Mouse (Mus musculus) lung, embryonic 15.5 days (tissue): Measurements from ENCODE around the gene Lyrm9. TPM values are rescaled to one million over a fixed set of nuclear protein-coding genes. Genes with fewer than 3 reads are reported as not detected.
A peak's percentile ranks its signal among the peaks of the same experiment; 100 is the strongest.

Experiments
- ATAC-seq: fragments of 200-750 bp; cut with Nextera tagmentation; 2 replicates; pipeline ENCODE4 v1.8.0; 2017; ENCODE audit warnings: moderate number of reproducible peaks, borderline replicate concordance; ENCODE audit not compliant: low FRiP score, low TSS enrichment; ENCODE audit errors: extremely low read depth
- H3K27ac ChIP-seq: fragments of 300-500 bp; sonication (generic); 2 replicates; pipeline ENCODE4 v1.5.1; 2015; ENCODE audit warnings: moderate library complexity, mild to moderate bottlenecking, inconsistent platforms
- H3K27me3 ChIP-seq: fragments of 300-500 bp; sonication (generic); 2 replicates; pipeline ENCODE4 v1.6.1; 2015; ENCODE audit warnings: inconsistent platforms
- H3K36me3 ChIP-seq: fragments of 300-500 bp; sonication (generic); 2 replicates; pipeline ENCODE4 v1.6.1; 2015; ENCODE audit warnings: inconsistent platforms
- H3K4me1 ChIP-seq: fragments of 300-500 bp; sonication (generic); 2 replicates; pipeline ENCODE4 v1.6.1; 2015; ENCODE audit warnings: inconsistent platforms
- H3K4me2 ChIP-seq: fragments of 300-500 bp; sonication (generic); 2 replicates; pipeline ENCODE4 v1.6.1; 2015; ENCODE audit warnings: inconsistent platforms, mild to moderate bottlenecking, moderate library complexity
- H3K4me3 ChIP-seq: fragments of 300-500 bp; sonication (generic); 2 replicates; pipeline ENCODE4 v1.5.1; 2015; ENCODE audit warnings: mild to moderate bottlenecking, inconsistent platforms
- H3K9ac ChIP-seq: fragments of 300-500 bp; sonication (generic); 2 replicates; pipeline ENCODE4 v1.6.1; 2015; ENCODE audit warnings: inconsistent platforms
- H3K9me3 ChIP-seq: fragments of 300-500 bp; sonication (generic); 2 replicates; pipeline ENCODE4 v1.6.1; 2016; ENCODE audit warnings: inconsistent platforms
- WGBS: fragments of 180-500 bp; shearing (Covaris S2); methylation state at CpG from one replicate; pipeline ENCODE4 v1.1.7; 2015; 5-methylcytosine and 5-hydroxymethylcytosine counted together
- polyA plus RNA-seq: library from polyadenylated mRNA; unstranded; fragments of >200 nt; fragmentation: Nextera tagmentation; extraction: Ambion mirVana; gene quantifications from 2 replicates; pipeline ENCODE4 v1.2.1, GENCODE M21; 2015

Lyrm9 gene
- 15.5 and 15.9 TPM in 2 replicates for polyA plus RNA-seq

- Histone ChIP-seq H3K27ac (peak within 1 kb of the TSS; percentile 16; the same call in 1 of the 2 replicates), H3K27me3 (no peaks in the 10 kb centered on the region), H3K36me3 (no peaks in the 10 kb centered on the region), H3K4me3 (peak within 1 kb of the TSS; percentile 64), H3K9ac (peak within 1 kb of the TSS; percentile 67), H3K9me3 (no peaks in the 10 kb centered on the region), H3K4me1 (peaks cover 18% of the 10 kb centered on the region), H3K4me2 (peak within 1 kb of the TSS; percentile 80)
- under 1% methylated on average over 44 of the region's 51 CpGs for WGBS
- ATAC-seq: peak; percentile 93
Observed at GRCm38 (mm10) chr11:78826442-78827013, at the start of gene Lyrm9. Gene Lyrm9 (plus strand): TSS chr11:78826584.

- Histone ChIP-seq H3K36me3 (no peaks in the 10 kb centered on the region), H3K27me3 (no peaks in the 10 kb centered on the region), H3K4me2 (no peak overlapping the region), H3K4me3 (no peak overlapping the region), H3K4me1 (no peaks in the 10 kb centered on the region), H3K9ac (no peak overlapping the region), H3K27ac (no peak overlapping the region), H3K9me3 (no peaks in the 10 kb centered on the region)
- 56% methylated on average over 10 of the region's 10 CpGs for WGBS
- ATAC-seq: no peak
Observed at GRCm38 (mm10) chr11:78777851-78778680, 48.3 kb upstream of the Lyrm9 start.

DNA sequence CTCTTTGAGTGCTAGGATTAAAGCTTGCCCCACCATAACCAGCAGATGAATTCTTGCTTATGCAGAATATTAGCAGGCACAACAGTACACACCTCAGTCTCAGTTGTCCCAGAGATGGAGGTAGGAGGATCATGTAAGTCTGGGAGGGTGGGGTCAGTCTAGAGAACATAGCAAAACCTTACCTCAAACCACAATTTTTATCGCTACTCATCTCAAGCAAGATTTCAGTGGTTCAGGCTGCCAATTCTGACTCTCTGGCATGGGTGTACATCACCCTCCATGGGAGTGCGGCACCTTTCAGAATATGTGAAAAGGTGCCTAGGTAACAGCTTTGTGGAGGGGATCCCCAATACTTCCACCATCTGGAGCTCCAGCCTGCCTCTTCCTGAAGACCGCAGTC lies 46.4 kb upstream of the Lyrm9 start:
- no peak for ATAC-seq
- H3K27me3 ChIP-seq: no peaks in the 10 kb centered on the region
- H3K27ac ChIP-seq: no peak overlapping the region
- no peaks in the 10 kb centered on the region for H3K4me1 ChIP-seq
- no peak overlapping the region for H3K4me3 ChIP-seq
- H3K36me3 ChIP-seq: no peaks in the 10 kb centered on the region
- no peak overlapping the region for H3K9ac ChIP-seq
- WGBS: 95% methylated on average over 3 of the region's 3 CpGs
- no peak overlapping the region for H3K4me2 ChIP-seq
- no peaks in the 10 kb centered on the region for H3K9me3 ChIP-seq

GRCm38 (mm10) chr11:78780571-78780970 lies 45.8 kb upstream of the Lyrm9 start:
- Histone ChIP-seq H3K36me3 (no peaks in the 10 kb centered on the region), H3K9me3 (no peaks in the 10 kb centered on the region), H3K4me1 (no peaks in the 10 kb centered on the region), H3K27me3 (no peaks in the 10 kb centered on the region), H3K4me2 (no peak overlapping the region), H3K27ac (no peak overlapping the region), H3K9ac (no peak overlapping the region), H3K4me3 (no peak overlapping the region)
- WGBS: 69% methylated on average over 3 of the region's 3 CpGs
- no peak for ATAC-seq

DNA sequence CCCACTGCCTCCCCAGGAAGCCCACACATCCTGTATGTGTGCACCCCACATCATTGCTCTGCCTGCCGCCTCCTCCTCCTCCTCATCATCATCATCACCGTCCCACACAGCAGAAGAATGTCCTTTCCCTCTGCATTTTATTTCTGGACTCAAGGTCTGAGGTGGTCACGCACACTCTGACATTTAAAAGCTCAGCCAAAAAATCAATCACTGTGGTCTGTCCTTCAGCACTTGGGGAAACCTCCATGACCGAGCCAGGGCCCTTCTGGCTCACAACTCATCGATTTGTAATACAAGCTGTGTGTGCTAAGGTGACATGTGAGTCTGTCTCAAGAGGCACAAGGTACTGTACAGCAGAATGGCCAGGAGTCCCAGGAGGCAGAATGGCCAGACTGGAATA lies 44.1 kb upstream of the Lyrm9 start:
- 66% methylated on average over 5 of the region's 5 CpGs for WGBS

GRCm38 (mm10) chr11:78782791-78783347 lies 43.5 kb upstream of the Lyrm9 start:
- no peak overlapping the region for H3K9ac ChIP-seq
- H3K36me3 ChIP-seq: no peaks in the 10 kb centered on the region
- H3K4me2 ChIP-seq: no peak overlapping the region
- ATAC-seq: no peak
- no peaks in the 10 kb centered on the region for H3K27me3 ChIP-seq
- WGBS: 71% methylated on average over 9 of the region's 9 CpGs
- no peaks in the 10 kb centered on the region for H3K9me3 ChIP-seq
- no peak overlapping the region for H3K4me3 ChIP-seq
- H3K27ac ChIP-seq: no peak overlapping the region
- H3K4me1 ChIP-seq: no peaks in the 10 kb centered on the region

More for the DNA sequence above, 44.1 kb upstream of the Lyrm9 start:
- no peaks in the 10 kb centered on the region for H3K4me1 ChIP-seq
- no peaks in the 10 kb centered on the region for H3K27me3 ChIP-seq
- H3K4me3 ChIP-seq: no peak overlapping the region
- H3K9me3 ChIP-seq: no peaks in the 10 kb centered on the region
- no peaks in the 10 kb centered on the region for H3K36me3 ChIP-seq
- H3K4me2 ChIP-seq: no peak overlapping the region
- H3K27ac ChIP-seq: no peak overlapping the region
- no peak for ATAC-seq
- H3K9ac ChIP-seq: no peak overlapping the region

DNA sequence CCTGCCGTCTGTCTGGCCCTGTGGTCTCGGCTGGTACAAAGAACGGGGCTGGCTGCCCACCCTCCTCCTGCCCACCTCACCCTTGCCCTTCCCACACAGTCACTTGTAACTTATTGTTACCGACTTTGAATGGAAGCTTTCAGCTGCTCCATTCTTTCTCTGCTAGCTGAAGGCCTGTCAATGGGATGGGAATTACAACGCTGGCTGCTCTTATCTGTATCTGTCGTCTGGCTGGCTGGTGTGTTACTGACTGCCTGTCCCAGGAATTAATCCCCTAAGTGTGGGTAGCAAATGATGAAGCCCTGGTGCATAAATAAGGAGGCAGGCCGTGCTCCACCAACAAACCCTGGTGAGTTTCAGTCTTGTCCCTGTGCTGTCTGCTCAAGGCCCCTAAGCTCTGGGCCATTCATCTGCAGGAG lies 40.4 kb upstream of the Lyrm9 start:
- 16% methylated on average over 7 of the region's 7 CpGs for WGBS
- Histone ChIP-seq H3K27ac (no peak overlapping the region), H3K36me3 (no peaks in the 10 kb centered on the region), H3K4me2 (no peak overlapping the region), H3K4me1 (no peaks in the 10 kb centered on the region; the same call in 1 of the 2 replicates), H3K9me3 (no peaks in the 10 kb centered on the region), H3K27me3 (no peaks in the 10 kb centered on the region), H3K4me3 (no peak overlapping the region), H3K9ac (no peak overlapping the region)
- ATAC-seq: no peak

DNA sequence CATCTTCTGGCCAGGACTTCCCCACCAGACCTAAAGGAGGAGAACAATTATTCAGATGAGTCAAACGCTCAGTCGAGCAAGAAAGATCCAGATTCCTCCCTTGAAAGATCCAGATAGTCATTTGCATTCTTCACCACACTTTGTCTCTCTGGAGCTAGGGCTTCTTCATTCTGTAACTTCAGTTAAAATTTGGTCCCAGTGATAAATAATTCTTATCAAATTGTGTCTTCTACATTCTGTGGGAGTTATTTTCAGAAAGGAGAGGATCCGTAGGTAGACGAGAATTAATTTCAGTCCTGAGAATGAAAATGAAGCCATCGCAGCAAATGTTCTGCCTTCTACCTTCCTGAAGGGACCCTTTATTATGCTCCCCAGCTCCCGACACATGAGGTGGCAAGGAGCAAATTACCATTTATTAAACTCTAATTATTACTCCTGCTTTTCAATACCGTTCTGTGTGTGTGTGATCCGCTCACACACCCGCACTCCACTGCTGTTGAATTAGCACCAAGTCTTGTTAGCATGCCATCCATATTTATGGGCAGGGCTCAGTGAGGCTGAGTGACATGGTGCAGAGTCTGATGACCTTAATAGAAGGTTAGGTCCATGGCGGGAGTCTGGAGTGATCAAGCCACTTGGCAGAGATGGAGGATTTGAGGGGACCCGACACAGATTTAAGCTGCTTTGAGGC lies 36.9 kb upstream of the Lyrm9 start:
- no peaks in the 10 kb centered on the region for H3K36me3 ChIP-seq
- no peak overlapping the region for H3K4me3 ChIP-seq
- ATAC-seq: no peak
- 84% methylated on average over 11 of the region's 11 CpGs for WGBS
- H3K27ac ChIP-seq: no peak overlapping the region
- H3K9me3 ChIP-seq: no peaks in the 10 kb centered on the region
- H3K27me3 ChIP-seq: no peaks in the 10 kb centered on the region
- peaks cover 8% of the 10 kb centered on the region for H3K4me1 ChIP-seq
- no peak overlapping the region for H3K4me2 ChIP-seq
- no peak overlapping the region for H3K9ac ChIP-seq

GRCm38 (mm10) chr11:78791582-78791981 lies 34.8 kb upstream of the Lyrm9 start:
- no peaks in the 10 kb centered on the region for H3K9me3 ChIP-seq
- H3K27ac ChIP-seq: peak overlapping the region; percentile 24; the same call in 1 of the 2 replicates
- no peak overlapping the region for H3K4me2 ChIP-seq
- H3K4me1 ChIP-seq: peaks cover 8% of the 10 kb centered on the region
- WGBS: 24% methylated on average over 4 of the region's 4 CpGs
- H3K36me3 ChIP-seq: no peaks in the 10 kb centered on the region
- H3K27me3 ChIP-seq: no peaks in the 10 kb centered on the region
- H3K4me3 ChIP-seq: no peak overlapping the region
- H3K9ac ChIP-seq: no peak overlapping the region
- no peak for ATAC-seq

GRCm38 (mm10) chr11:78792055-78792454 lies 34.3 kb upstream of the Lyrm9 start:
- Histone ChIP-seq H3K4me2 (no peak overlapping the region), H3K36me3 (no peaks in the 10 kb centered on the region), H3K9me3 (no peaks in the 10 kb centered on the region), H3K4me1 (peaks cover 8% of the 10 kb centered on the region), H3K4me3 (no peak overlapping the region), H3K27me3 (no peaks in the 10 kb centered on the region), H3K27ac (peak overlapping the region; percentile 24; the same call in 1 of the 2 replicates), H3K9ac (no peak overlapping the region)
- WGBS: 45% methylated on average over 5 of the region's 5 CpGs
- no peak for ATAC-seq

DNA sequence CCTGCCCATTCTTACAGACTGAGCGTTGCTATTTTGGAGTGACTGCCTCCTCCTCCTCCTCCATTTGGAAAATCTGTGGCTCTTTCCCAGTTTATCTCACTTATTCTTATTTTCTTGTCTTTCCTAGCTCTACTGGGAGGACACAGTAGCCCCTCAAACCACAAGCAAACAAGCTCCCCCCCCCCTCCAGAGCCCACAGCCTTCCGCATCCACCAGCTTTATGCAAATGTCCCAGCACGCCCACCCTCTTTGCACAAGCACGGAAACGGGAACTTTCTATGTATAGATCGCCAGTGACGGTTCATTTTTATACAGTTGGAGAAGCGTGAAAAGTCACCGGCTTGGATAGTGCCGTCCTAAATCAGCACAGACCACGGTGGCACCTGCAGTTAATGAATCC lies 33.9 kb upstream of the Lyrm9 start:
- H3K27me3 ChIP-seq: no peaks in the 10 kb centered on the region
- H3K36me3 ChIP-seq: no peaks in the 10 kb centered on the region
- peak overlapping the region; percentile 36 for H3K4me2 ChIP-seq
- peaks cover 8% of the 10 kb centered on the region for H3K4me1 ChIP-seq
- no peak overlapping the region for H3K27ac ChIP-seq
- no peaks in the 10 kb centered on the region for H3K9me3 ChIP-seq
- 0 out of 2 replicates have a peak overlapping the region, but pooled peaks have one; percentile 1 for H3K4me3 ChIP-seq
- ATAC-seq: no peak
- WGBS: 42% methylated on average over 11 of the region's 11 CpGs
- H3K9ac ChIP-seq: no peak overlapping the region
